In genomic region chr7:4924483-4924882, GRCm38 (mm10) we compare ENCODE assay signal across 8 mouse cellular contexts. TPM values are rescaled to one million over a fixed set of nuclear protein-coding genes. Genes with fewer than 3 reads are reported as not detected.
A peak's percentile ranks its signal among the peaks of the same experiment; 100 is the strongest.
DNase-seq lines count a peak whose midpoint lies in the region; ATAC-seq lines count a peak whose summit lies in the region.

No protein-coding gene starts in this region.

- DNase-seq in heart, postnatal 36 days, result no peak
- DNase-seq in embryo, embryonic 10 days (ENCODE audit: low spot score), result peak; percentile 46
- DNase-seq in hindbrain, embryonic 14.5 days (ENCODE audit: low spot score), result no peak
- DNase-seq in neural tube, embryonic 10.5 days (ENCODE audit: extremely low spot score, low spot score), result peak; percentile 44
- DNase-seq in right cerebral cortex, adult 2 months (ENCODE audit: low spot score in 2 of 2), result no peak
- DNase-seq in kidney, postnatal 10 days, result no peak
- DNase-seq in adrenal gland, adult 2 months, result no peak

- peak overlapping the region; percentile 88 for H3K4me2 ChIP-seq in heart, embryonic 13.5 days
- peak overlapping the region; percentile 82 for H3K4me2 ChIP-seq in hindbrain, embryonic 14.5 days (replicated peaks)

- peak overlapping the region; percentile 80 for H3K9ac ChIP-seq in heart, embryonic 13.5 days
- peak overlapping the region; percentile 66 for H3K9ac ChIP-seq in hindbrain, embryonic 14.5 days

- H3K27me3 ChIP-seq in heart, embryonic 13.5 days (replicated peaks), result peaks cover 4% of the 10 kb centered on the region; the same call in 1 of the 2 replicates
- H3K27me3 ChIP-seq in hindbrain, embryonic 14.5 days (ENCODE audit: control insufficient read depth, insufficient read depth, low read length), result no peaks in the 10 kb centered on the region

- H3K36me3 ChIP-seq in heart, embryonic 13.5 days, result peaks cover 17% of the 10 kb centered on the region
- H3K36me3 ChIP-seq in hindbrain, embryonic 14.5 days (replicated peaks; ENCODE audit: control insufficient read depth, insufficient read depth), result peaks cover 19% of the 10 kb centered on the region

- peak overlapping the region; percentile 48; the same call in 1 of the 2 replicates for H3K4me3 ChIP-seq in heart, embryonic 13.5 days
- H3K4me3 ChIP-seq in hindbrain, embryonic 14.5 days (replicated peaks; ENCODE audit: low read length), result peak overlapping the region; percentile 35; the same call in 1 of the 2 replicates

- peaks cover 67% of the 10 kb centered on the region for H3K4me1 ChIP-seq in heart, embryonic 13.5 days
- H3K4me1 ChIP-seq in hindbrain, embryonic 14.5 days (replicated peaks; ENCODE audit: control insufficient read depth, insufficient read depth, low read length), result peaks cover 38% of the 10 kb centered on the region

- intact Hi-C loops in heart, postnatal 36 days (cut with DNase I), result loop anchor here (1.0 to 10.0 kb wide), 4 partner anchors 9 to 780 kb away; partner anchors contain the start of genes Ppp6r1 and Zfp628

- no peak for ATAC-seq in heart, embryonic 13.5 days (ENCODE audit: extremely low read depth, insufficient number of reproducible peaks, low FRiP score, low TSS enrichment)
- no peak for ATAC-seq in hindbrain, embryonic 14.5 days (ENCODE audit: low FRiP score)

- peak overlapping the region; percentile 88 for H3K27ac ChIP-seq in heart, embryonic 13.5 days (replicated peaks)
- H3K27ac ChIP-seq in hindbrain, embryonic 14.5 days, result peak overlapping the region; percentile 98

- WGBS in heart, embryonic 13.5 days, result 6% methylated on average over 4 of the region's 4 CpGs
- WGBS in hindbrain, embryonic 14.5 days, result 1% methylated on average over 4 of the region's 4 CpGs

- no peaks in the 10 kb centered on the region for H3K9me3 ChIP-seq in heart, embryonic 13.5 days
- H3K9me3 ChIP-seq in hindbrain, embryonic 14.5 days (ENCODE audit: control insufficient read depth, low read length), result no peaks in the 10 kb centered on the region

RNA-seq across cellular contexts. Expression of gene Ssc5d, which starts 1.1 kb away (rescaled TPM):
- polyA plus RNA-seq in heart, embryonic 13.5 days (2015; fragmentation: Nextera tagmentation; extraction: Ambion mirVana), result 1.5 and 2.0 TPM in 2 replicates
- 1 to 10 TPM; 3.9 to 4.1 TPM for total RNA-seq in heart, postnatal 36 days (2021)
- polyA plus RNA-seq in hindbrain, embryonic 14.5 days (2014; fragmentation: Nextera tagmentation; extraction: Ambion mirVana), result 0.74 and 0.82 TPM in 2 replicates
- 1 to 10 TPM; 2.2 to 2.3 TPM for total RNA-seq in adrenal gland, adult 2 months (2021)
- polyA plus RNA-seq in adrenal gland, adult 2 months (2012; rRNA removed), result 2.9 and 3.1 TPM in 2 replicates

RNA-seq across cellular contexts. Expression of gene Nat14, which starts 2.7 kb away (rescaled TPM):
- 4.2 and 5.8 TPM in 2 replicates for polyA plus RNA-seq in heart, embryonic 13.5 days (2015; fragmentation: Nextera tagmentation; extraction: Ambion mirVana)
- 1 to 10 TPM; 4.3 to 5.1 TPM for total RNA-seq in heart, postnatal 36 days (2021)
- polyA plus RNA-seq in hindbrain, embryonic 14.5 days (2014; fragmentation: Nextera tagmentation; extraction: Ambion mirVana), result 23.3 and 23.6 TPM in 2 replicates
- total RNA-seq in adrenal gland, adult 2 months (2021), result 1 to 10 TPM; 8.4 to 9.2 TPM
- polyA plus RNA-seq in adrenal gland, adult 2 months (2012; rRNA removed), result 11.4 and 20.0 TPM in 2 replicates

RNA-seq across cellular contexts. Expression of gene Zfp628, which starts 9.5 kb away (rescaled TPM):
- polyA plus RNA-seq in heart, embryonic 13.5 days (2015; fragmentation: Nextera tagmentation; extraction: Ambion mirVana), result 2.4 and 2.9 TPM in 2 replicates
- 1 to 10 TPM; 7.2 to 9.2 TPM for total RNA-seq in heart, postnatal 36 days (2021)
- polyA plus RNA-seq in hindbrain, embryonic 14.5 days (2014; fragmentation: Nextera tagmentation; extraction: Ambion mirVana), result 3.6 and 4.2 TPM in 2 replicates
- total RNA-seq in adrenal gland, adult 2 months (2021), result 10 to 100 TPM; 15.1 to 19.2 TPM
- polyA plus RNA-seq in adrenal gland, adult 2 months (2012; rRNA removed), result 35.6 and 41.3 TPM in 2 replicates

RNA-seq across cellular contexts. Expression of gene Gm36210, which starts 18.2 kb away (rescaled TPM):
- polyA plus RNA-seq in heart, embryonic 13.5 days (2015; fragmentation: Nextera tagmentation; extraction: Ambion mirVana), result 0.27 TPM in 1 of 2 replicates, not detected in the other
- total RNA-seq in heart, postnatal 36 days (2021), result not detected
- 0.25 and 0.43 TPM in 2 replicates for polyA plus RNA-seq in hindbrain, embryonic 14.5 days (2014; fragmentation: Nextera tagmentation; extraction: Ambion mirVana)
- under 1 TPM; 0.23 to 0.45 TPM for total RNA-seq in adrenal gland, adult 2 months (2021)
- polyA plus RNA-seq in adrenal gland, adult 2 months (2012; rRNA removed), result 0.27 TPM in 1 of 2 replicates, not detected in the other

RNA-seq across cellular contexts. Expression of gene Sbk2, which starts 39.7 kb away (rescaled TPM):
- 4.0 and 5.8 TPM in 2 replicates for polyA plus RNA-seq in heart, embryonic 13.5 days (2015; fragmentation: Nextera tagmentation; extraction: Ambion mirVana)
- 10 to 100 TPM; 26.5 to 34.0 TPM for total RNA-seq in heart, postnatal 36 days (2021)
- polyA plus RNA-seq in hindbrain, embryonic 14.5 days (2014; fragmentation: Nextera tagmentation; extraction: Ambion mirVana), result 0.21 TPM in 1 of 2 replicates, not detected in the other
- 1 to 10 TPM in 1 of 2 experiments, under 1 TPM in 1; 0.32 to 1.0 TPM for total RNA-seq in adrenal gland, adult 2 months (2021)
- polyA plus RNA-seq in adrenal gland, adult 2 months (2012; rRNA removed), result 0.52 and 1.4 TPM in 2 replicates

Comparison
In these comparisons a context has a peak if more than half of its experiments do, and no peak if none do; other contexts are left out.
1. DNase-seq: peak in embryo, embryonic 10 days (single experiment) and neural tube, embryonic 10.5 days (single experiment); none in heart, postnatal 36 days (0 of 2), hindbrain, embryonic 14.5 days (single experiment), right cerebral cortex, adult 2 months (0 of 2), kidney, postnatal 10 days (single experiment) and adrenal gland, adult 2 months (single experiment).